Mouse (Mus musculus) thymus, postnatal 10 days (tissue): ENCODE data around the gene Zswim7.

ENCODE experiments used
- DNase-seq, 2 experiments: peaks; one replicate each; pipeline ENCODE4 v3.0.0; 2021; ENCODE audit warnings: low spot score in 2 of 2

The Zswim7 gene

DNA sequence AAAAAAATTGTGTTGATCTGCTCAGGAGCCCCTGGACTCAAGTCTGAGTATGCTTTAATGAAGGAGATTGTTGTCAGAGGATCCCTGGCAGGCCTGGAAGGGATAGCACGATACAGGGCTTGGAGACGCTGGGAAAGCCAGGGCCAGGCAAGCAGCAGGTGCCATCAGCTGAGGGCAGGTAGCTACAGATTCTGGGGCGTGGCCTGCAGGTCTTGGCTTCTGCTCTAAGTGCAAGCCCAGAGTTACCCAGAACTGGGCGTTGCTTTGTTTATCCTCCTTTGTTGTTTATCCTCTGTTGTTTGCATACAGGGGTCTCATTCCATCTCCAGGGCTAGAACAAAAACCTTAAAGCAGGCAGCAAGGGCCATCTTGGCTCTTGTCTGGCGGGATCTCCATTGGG is 27.8 kb downstream of the Zswim7 start:
- no peak for DNase-seq

DNA sequence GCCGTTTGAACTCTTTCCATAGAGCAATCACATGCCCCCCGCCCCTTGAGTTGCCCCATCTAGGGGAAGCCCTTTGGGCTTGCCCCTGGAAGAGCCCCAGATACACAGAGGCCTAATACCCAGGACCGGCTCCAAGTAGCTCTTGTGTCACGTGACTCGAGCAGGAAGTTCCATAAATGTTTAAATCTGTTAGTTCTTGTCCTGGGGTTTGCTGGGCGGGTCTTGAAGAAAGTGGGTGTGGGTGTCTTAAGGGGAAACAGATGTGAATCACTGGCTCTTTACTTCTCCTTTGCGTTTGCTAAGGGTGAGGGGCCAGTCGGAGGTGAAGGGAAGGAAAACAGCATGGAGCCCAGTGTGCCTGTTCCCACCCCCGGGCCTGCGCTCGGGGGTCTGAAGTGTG is 30.1 kb downstream of the Zswim7 start:
- DNase-seq = no peak

GRCm38 (mm10) chr11:62249266-62250037 is 31.7 kb downstream of the Zswim7 start:
- no peak for DNase-seq

DNA sequence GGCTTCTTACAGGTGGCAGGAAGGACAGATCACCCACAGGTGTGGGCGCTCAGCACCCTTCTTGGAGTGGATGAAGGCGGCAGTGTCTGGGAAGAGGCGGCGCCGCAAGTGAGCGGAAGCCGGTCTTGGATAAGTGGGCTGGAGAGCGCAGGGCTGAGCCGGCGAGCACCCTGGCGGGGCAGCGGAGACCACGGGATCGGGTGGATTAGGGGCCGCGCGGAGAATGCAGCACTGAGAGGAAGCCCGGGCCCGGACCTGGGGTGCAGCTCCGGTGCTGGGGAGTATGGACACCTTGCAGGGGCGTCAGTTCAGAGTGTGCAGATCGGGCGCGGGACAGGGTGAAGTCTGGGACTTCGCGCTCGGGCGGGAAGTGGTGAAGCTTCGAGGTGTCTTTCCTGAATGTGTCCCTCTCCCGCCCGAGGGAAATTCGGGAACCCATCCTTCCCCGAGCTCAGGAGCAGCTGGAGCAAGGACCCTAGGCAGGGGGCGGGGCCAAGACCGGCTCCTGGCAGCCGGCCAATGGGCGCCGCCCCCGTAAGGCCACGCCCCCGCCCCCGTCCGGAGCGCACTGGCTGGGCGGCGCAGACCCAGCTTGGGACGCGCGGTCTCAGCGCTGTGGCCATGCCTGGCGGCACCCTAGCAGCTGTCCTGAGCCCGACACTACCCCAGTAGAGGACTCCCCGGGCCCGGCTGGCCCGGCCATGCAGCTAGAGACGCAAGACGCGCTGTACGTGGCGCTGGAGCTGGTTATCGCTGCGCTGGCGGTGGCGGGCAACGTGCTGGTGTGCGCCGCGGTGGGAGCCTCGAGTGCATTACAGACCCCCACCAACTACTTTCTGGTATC is 32.6 kb downstream of the Zswim7 start, which contains the start of gene Adora2b:
Adora2b (plus strand) TSS at position 584 of the 844 bp plus-strand sequence.
- DNase-seq = peak; percentile 20 to 59

DNA sequence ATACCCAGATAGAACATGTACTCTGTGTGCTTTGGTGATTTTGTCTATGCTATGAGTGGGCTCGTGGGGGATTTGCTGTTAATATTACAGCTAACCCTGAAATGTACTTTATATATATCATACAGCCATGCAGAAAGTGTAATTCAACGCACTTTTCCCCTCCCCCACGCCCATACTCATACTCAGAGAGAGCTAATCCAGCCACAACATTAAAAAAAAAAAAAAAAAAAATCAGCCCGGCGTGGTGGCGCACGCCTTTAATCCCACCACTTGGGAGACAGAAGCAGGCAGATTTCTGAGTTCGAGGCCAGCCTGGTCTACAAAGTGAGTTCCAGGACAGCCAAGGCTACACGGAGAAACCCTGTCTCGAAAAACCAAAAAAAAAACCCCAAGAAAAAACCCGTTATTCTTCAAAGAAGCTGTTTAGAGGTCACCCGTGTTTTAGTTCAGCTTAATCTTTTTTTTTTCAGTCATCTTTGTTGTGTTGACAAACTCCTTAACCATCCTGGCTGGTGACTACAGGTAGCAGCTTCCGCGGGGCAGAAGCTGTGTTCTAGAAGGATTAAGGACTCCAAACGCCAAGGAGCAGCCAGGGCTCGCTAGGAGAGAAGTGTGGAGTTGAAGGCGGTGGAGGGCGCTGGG is 33.3 kb downstream of the Zswim7 start:
- no peak for DNase-seq

- no peak for DNase-seq
These were observed 36.7 kb downstream of the Zswim7 start for GRCm38 (mm10) chr11:62244471-62244870.

- no peak for DNase-seq
These were observed 37.3 kb downstream of the Zswim7 start for GRCm38 (mm10) chr11:62243871-62244270.

GRCm38 (mm10) chr11:62240631-62241261 is 40.4 kb downstream of the Zswim7 start:
- DNase-seq = no peak

GRCm38 (mm10) chr11:62224797-62225196 is 56.4 kb downstream of the Zswim7 start:
- no peak for DNase-seq

- DNase-seq = no peak
These were observed 57.2 kb downstream of the Zswim7 start for GRCm38 (mm10) chr11:62223962-62224361.

DNA sequence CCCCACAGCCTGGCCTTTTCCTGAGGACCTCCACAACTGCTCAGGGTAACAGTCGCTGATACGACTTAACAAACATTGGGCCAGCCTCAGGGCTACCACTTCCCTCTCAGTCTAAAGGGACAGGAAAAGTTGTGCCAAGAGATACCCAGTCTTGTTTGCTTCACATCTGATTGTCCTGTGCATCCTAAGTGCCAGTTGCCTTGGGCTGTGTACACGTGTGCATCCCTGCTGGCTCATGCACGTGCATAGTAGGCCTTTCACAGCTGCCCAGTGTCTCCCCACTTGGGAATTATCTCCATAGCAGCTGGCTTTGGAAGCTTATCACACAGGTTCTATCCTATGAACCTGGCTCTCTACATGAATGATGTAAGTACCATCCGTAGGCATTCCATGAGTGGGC is 57.8 kb downstream of the Zswim7 start:
- no peak for DNase-seq

GRCm38 (mm10) chr11:62220756-62221510 is 60.2 kb downstream of the Zswim7 start:
- no peak for DNase-seq

- no peak for DNase-seq
These were observed 63.4 kb downstream of the Zswim7 start for GRCm38 (mm10) chr11:62217751-62218150.
